Mouse (Mus musculus): ENCODE results near the gene Gm21985.

Gene Gm21985

DNA sequence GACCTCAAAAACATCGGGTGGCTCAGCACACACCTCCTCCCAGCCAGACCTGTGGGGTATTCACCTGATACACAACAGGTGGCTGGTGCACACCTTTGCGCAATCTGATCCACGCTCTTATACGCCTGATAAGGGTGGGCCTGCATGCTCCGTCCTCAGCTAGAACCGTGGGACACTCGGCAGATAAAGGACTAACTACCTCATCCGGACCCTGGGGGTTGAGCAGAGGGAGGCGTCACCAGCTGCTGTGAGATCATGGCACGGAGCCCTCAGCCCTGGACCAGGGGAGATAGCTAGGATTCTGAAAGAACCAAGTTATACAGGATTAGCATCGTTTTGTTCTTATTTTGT, at the start of gene Gm21985:
Gm21985 (plus strand) TSS at position 73 of the 351 bp plus-strand sequence.
- DNase-seq = peak; percentile 49

DNA sequence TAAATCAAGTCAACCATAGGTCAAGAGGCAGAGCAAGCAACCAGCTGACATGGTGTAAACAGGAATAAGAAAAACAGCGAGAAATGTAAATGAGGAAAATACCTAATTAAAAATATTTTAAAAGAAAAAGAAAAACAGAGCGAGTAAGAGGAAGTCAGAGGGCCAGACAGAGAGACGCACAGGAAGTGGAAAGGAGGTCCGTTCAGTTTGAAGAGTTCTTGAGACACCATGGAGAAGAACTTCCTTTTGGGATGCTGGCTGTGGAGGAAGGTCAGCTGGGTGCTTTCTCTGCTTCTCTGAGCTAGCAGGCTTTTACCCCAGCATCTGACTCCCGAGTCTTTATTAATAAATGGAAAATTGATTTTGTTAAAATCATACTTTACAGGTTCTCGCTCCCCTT, 48.5 kb upstream of the Gm21985 start:
- DNase-seq = no peak

DNA sequence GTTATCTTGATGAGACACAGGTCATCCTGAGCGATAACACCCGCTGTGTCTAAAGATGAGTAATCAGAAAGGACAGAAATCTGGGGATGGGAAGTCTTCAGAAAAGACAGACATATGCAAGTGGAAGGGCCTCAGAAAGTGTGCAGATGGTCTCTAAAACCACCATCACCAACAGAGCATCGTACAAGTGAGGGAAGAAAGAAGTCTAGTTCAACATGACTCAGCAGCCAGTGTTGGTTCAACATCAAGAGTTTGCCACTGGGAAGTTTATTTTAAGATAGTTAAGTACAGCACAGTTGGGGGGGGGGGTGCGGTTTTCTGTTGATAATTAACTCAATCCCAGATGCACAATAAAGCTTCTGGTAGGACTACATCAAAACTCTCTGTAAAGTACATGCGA, 45.2 kb upstream of the Gm21985 start:
- no peak for DNase-seq

- DNase-seq = no peak
Measured at GRCm38 (mm10) chr2:112222607-112223006, 43.5 kb upstream of the Gm21985 start.

DNA sequence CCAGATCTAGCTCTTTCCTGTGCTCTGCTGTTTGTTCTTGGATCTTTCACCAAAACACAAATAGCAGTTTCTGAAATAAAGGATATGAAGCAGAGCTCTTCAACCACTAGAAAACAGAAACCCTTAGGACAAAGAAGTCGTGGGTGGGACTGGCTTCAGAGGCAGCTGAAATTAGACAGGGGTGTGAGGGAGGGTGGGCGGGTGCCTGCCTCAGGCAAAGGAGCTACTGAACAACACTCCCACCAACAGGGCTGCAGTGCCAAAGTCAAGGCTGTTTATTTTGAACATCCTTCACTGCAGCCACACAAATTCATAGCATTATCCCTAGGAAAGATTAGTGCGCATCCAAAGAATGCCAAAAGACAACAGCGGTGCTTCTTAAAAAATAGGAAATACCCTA, 41.8 kb upstream of the Gm21985 start:
- no peak for DNase-seq

DNA sequence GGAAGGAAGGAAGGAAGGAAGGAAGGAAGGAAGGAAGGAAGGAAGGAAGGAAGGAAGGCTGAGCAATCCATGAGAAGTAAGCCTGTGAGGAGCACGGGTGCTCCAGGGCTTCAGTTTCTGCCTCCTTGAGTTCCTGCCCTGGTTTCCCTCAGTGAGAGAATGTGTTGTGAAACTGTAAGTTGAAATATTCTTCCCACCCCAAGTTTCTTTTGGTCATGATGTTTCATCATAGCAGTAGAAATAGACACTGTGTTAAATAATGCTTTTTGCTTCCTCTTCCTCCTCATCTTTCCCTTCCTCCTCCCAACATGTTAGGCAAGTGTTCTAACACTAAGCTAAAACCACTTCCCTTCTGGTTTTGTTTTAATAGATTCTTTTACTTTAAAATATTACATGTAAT, 33.5 kb upstream of the Gm21985 start:
- no peak for DNase-seq

- DNase-seq = no peak
Measured at GRCm38 (mm10) chr2:112236620-112237019, 29.5 kb upstream of the Gm21985 start.

DNA sequence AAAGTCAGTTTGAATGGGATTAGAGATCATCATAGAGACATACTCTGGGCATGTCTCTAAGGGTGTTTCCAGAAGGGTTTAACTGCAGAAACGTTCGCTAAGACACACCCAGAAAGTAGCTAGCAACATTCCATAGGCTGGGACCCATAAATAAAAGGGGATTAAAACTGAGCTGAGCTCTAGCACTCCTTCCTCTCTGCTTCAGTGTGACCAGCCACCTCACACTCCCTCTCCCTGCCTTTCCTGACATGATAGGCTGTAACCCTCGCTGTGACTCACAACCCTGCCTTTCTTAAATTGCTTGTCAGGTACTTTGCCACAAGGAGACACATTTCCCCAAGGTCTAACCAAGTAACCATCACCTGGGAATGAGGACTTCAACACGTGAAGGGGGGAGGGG, 28.1 kb upstream of the Gm21985 start:
- DNase-seq = no peak

- DNase-seq = peak; percentile 94
Measured at GRCm38 (mm10) chr2:112239212-112239934, 26.7 kb upstream of the Gm21985 start, which contains the start of gene Lpcat4. Lpcat4 (plus strand) TSS chr2:112239468.

GRCm38 (mm10) chr2:112239935-112240721, 26.0 kb upstream of the Gm21985 start:
- DNase-seq = peak; percentile 51

DNA sequence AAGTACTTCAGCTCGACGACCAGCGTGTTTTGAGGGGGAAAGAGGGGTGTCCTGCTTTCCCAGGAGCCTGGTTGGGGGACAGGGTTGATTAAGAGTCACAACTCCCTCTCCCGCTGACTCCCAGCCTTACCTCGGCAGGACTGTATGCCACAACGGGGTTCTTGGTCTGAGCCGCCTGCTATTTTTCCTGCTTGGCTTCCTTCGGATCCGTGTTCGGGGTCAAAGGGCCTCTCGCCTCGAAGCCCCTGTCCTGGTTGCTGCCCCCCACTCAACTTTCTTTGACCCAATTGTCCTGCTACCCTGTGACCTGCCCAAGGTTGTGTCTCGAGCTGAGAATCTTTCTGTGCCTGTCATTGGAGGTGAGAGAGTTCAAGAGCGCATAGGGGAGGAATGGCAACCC, 24.3 kb upstream of the Gm21985 start:
- DNase-seq = no peak

GRCm38 (mm10) chr2:112245307-112245706, 20.8 kb upstream of the Gm21985 start:
- DNase-seq = no peak

- no peak for DNase-seq
Measured at GRCm38 (mm10) chr2:112246193-112246592, 19.9 kb upstream of the Gm21985 start.

GRCm38 (mm10) chr2:112247323-112247722, 18.8 kb upstream of the Gm21985 start:
- no peak for DNase-seq

DNA sequence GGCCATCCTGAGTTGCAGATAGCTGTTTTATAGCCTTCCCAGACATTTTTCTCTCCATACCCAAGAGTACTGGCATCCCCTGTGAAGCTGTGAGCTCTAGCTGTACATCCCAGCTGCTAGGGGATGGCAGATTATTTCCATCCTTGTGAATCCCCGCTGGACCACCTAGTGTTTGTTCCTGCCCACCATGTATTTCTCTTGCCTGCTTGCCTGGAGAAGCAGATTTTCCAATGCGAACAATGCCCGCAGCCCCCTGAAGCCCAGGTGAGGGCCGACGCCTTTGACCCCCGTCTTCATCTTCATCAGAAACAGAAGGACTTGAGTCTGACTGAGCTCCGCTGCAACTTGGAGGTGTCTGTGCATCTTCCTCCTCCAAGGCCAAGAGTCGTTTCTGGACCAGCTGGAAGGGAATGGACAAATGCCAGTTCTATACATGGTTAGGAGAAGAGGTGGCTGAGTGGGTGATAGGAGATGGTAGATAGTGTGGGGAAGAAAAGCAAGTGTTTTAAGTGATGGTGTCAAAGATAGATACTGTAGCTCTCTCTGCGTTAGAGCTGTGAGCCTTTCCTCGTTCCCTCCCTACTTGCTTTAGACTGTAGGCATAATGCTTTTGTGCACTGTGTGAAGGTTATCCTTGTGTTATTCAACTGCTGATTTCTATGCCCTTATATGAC, 16.2 kb upstream of the Gm21985 start:
- DNase-seq = no peak

GRCm38 (mm10) chr2:112254675-112255515, 11.2 kb upstream of the Gm21985 start:
- no peak for DNase-seq

DNA sequence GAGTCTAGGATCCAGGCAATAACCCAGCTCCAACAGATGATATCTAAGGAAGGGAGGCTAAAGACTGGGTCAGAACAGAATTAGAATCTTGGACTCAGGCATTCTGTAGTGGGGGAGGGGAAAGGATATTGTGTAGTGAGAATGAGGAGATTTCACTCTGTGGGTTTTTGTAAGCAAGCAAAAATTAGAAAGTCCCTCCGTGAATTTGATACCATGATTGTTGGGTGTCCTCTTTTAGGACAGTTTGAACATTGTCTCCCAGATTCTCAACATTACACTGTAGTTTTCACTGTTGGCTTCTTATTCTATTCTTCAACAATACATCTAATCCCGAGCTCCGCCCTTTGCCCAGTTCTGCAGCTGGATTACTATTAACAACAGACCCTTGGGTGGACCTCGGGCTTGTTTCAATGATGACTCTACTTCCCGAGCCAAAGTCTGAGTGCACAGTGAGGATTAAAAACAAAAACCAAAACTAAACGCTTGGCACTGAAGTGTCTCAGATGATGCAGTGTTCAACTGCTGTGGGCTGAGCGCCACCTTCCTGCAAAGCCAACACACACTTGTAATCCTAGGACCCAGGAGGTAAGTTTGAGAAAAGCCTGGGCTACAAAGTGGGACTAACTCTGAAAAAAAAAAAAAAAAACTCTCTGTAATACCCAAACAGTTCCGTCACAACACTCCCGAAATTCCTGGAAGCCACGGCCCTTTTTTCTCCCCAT, 6.7 kb upstream of the Gm21985 start, which contains the start of gene Nutm1:
Nutm1 (minus strand) TSS at position 51 of the 722 bp plus-strand sequence.
- no peak for DNase-seq

- peak; percentile 80 for DNase-seq
Measured at GRCm38 (mm10) chr2:112261748-112262653, 4.1 kb upstream of the Gm21985 start, which contains the start of gene Nop10. Nop10 (plus strand) TSS chr2:112261926.

DNA sequence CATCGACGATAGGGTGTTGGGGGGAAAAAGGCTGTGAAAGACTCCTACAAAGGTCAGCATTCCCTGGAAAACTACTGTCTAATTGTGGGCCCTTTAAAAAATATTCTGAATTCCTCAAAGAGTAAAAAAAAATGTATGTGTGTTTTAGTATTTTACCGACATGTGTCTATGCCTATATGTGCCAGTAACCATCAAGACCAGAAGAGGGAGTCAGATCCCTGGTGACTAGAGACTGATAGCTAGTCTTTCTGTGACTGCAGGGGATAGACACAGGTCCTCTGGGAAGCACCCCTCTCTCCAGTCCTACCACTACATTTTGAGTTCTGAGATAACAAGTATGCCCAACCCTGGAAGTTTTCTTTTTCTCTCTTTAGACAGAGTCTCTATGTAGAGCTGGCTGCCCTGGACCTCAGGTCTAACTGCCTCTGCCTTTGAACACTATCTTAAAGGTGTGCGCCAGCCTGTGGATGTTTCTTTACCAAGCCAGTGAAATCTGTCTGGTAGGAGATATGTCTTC, 3.3 kb upstream of the Gm21985 start:
- no peak for DNase-seq

DNA sequence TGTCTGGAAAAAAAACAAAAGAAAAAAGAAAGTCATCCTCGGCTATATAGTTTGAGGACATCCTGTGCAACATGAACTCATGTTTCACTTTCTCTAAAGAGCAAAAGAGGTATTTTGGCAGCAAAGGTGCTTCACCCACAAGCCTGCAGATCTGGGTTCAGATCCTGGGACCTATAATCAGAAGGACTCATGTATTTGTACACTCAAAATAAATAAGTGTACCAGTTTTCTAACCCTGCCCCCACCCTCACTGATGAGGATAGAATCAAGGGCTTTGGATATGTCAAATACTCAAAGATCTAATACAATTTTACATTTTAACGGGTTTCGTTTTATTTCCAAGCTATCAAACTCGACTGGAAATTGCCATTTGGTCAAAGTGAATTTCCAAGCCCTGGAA, 1.8 kb upstream of the Gm21985 start:
- DNase-seq = no peak
